Mouse (Mus musculus) heart, embryonic 10.5 days (tissue): Measurements from ENCODE around the gene Ddx58. TPM values are rescaled to one million over a fixed set of nuclear protein-coding genes. Genes with fewer than 3 reads are reported as not detected.

Source experiments
- DNase-seq: peaks from one replicate; pipeline ENCODE4 v3.0.0-alpha.2; 2017; ENCODE audit warnings: low spot score
- H3K27ac ChIP-seq: fragments of 300-500 bp; sonication (generic); 2 replicates; pipeline ENCODE4 v1.5.1; 2016; ENCODE audit warnings: mild to moderate bottlenecking
- H3K27me3 ChIP-seq: fragments of 300-500 bp; sonication (generic); 2 replicates; pipeline ENCODE4 v1.6.1; 2016; ENCODE audit warnings: mild to moderate bottlenecking; ENCODE audit not compliant: poor library complexity, insufficient read depth, severe bottlenecking
- H3K36me3 ChIP-seq: fragments of 300-500 bp; sonication (generic); 2 replicates; pipeline ENCODE4 v1.6.1; 2016; ENCODE audit warnings: mild to moderate bottlenecking, moderate library complexity
- H3K4me1 ChIP-seq: fragments of 300-500 bp; sonication (generic); 2 replicates; pipeline ENCODE4 v1.6.1; 2016; ENCODE audit warnings: mild to moderate bottlenecking
- H3K4me3 ChIP-seq: fragments of 300-500 bp; sonication (generic); 2 replicates; pipeline ENCODE4 v1.5.1; 2016; ENCODE audit warnings: mild to moderate bottlenecking, moderate library complexity
- H3K9me3 ChIP-seq: fragments of 300-500 bp; sonication (generic); 2 replicates; pipeline ENCODE4 v1.6.1; 2016; ENCODE audit warnings: mild to moderate bottlenecking, moderate library complexity
- WGBS: fragments of 180-500 bp; shearing (Covaris S2); methylation state at CpG from one replicate; pipeline ENCODE4 v1.1.7; 2016; 5-methylcytosine and 5-hydroxymethylcytosine counted together
- polyA plus RNA-seq: library from polyadenylated mRNA; unstranded; fragments of >200 nt; fragmentation: Nextera tagmentation; extraction: Ambion mirVana; gene quantifications from 2 replicates; pipeline ENCODE4 v1.2.1, GENCODE M21; 2016

Ddx58 gene
- polyA plus RNA-seq, 1 experiment from 2014 or later, result 3.8 TPM

DNA sequence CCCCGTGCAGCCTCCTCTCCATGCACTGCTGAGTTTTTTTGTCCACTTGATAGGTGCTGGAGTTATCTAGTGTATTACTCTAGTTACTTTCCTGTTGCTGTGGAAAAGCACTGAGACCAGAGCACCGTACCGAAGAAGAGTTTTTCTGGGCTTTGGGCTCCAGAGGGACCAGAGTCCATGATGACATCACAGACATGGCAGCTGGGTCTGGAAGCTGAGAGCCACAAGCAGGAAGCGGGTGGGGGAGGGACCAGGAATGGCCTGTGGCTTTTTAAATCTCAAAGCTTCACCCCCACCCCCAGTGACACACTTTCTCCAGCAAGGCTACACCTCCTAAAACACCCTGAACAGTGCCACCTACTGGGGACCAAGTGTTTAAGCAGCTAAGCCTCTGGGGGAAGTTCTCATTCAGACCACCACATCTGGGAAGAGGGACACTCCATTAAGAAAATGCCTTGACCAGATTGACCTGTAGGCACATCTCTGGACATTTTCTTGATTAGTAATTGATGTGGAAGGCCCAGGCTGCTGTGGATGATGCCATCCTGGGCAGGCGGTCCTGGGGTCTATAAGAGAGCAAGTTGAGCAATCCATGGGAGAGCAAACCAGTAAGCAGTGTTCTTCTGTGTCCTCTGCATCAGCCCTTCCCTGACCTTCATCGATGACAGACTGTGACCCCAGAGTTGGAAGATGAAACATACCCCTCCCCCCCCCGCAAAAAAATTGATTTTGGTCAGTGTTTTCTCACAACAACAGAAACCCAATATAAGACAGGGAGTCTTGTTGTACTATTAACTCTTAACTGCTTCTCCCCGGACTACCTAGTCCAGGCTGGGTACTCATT, 78.8 kb downstream of the Ddx58 start:
- Histone ChIP-seq H3K36me3 (peaks cover 22% of the 10 kb centered on the region), H3K9me3 (no peaks in the 10 kb centered on the region), H3K27me3 (no peaks in the 10 kb centered on the region), H3K4me1 (peaks cover 18% of the 10 kb centered on the region), H3K4me3 (no peak overlapping the region), H3K27ac (no peak overlapping the region)
- no peak for DNase-seq
- WGBS, result 92% methylated on average over 8 of the region's 8 CpGs

DNA sequence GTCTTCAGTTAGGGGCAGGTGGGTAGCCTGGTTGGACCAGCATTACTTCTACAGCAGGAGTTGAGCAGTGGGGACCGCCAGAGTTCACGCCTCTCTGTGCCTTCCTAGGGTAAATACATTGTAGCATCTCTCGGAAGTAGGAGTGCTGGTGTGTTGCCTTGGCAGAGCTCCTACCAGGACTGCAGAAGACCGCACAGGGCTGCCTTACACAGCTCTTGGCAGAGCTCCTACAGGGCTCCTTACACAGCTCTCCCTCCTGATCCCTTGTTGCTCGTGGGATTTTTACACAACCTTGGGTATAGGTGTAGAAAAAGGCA, 81.4 kb downstream of the Ddx58 start:
- Histone ChIP-seq H3K36me3 (peaks cover 12% of the 10 kb centered on the region), H3K9me3 (no peaks in the 10 kb centered on the region), H3K4me3 (no peak overlapping the region), H3K4me1 (peaks cover 18% of the 10 kb centered on the region), H3K27ac (no peak overlapping the region), H3K27me3 (no peaks in the 10 kb centered on the region)
- 88% methylated on average over 5 of the region's 5 CpGs for WGBS
- no peak for DNase-seq

DNA sequence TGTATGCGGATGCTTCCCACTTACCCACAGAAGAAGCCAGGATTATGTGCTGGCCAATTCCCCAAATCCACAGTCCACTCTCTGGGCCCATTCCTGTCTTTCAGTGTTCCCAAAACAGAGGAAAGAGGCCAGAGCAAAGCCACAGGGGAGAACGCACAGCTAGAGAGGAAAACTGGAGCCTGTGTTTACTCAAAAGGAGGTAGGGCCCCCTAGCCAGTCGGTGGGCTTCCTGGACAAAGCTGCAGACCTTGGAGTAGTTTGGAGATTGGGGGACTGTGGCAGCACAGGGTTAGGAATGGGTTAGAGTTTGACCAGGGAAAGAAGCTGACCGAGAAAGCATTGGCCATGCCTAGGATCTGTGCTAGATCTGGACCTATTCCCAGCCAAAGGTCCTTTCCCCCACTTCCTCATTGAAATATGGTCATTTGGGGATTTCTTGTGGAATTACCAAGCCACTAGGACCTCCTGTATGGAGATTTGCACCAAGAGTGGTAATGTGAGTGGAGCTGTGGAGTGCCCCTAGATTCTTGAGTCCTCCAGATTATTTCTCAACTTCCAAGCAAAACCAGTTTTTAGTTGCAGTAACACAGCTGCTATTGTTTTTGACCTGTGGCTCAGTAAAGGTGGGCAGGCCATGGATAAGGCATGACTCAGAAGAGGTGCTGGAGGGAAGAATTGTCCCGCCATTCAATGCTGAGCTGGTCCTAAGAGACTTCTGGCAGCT, 82.0 kb downstream of the Ddx58 start:
- Histone ChIP-seq H3K4me3 (no peak overlapping the region), H3K27ac (no peak overlapping the region), H3K9me3 (no peaks in the 10 kb centered on the region), H3K27me3 (no peaks in the 10 kb centered on the region), H3K36me3 (peaks cover 12% of the 10 kb centered on the region), H3K4me1 (peaks cover 18% of the 10 kb centered on the region)
- no peak for DNase-seq
- WGBS, result 74% methylated on average over 5 of the region's 5 CpGs

DNA sequence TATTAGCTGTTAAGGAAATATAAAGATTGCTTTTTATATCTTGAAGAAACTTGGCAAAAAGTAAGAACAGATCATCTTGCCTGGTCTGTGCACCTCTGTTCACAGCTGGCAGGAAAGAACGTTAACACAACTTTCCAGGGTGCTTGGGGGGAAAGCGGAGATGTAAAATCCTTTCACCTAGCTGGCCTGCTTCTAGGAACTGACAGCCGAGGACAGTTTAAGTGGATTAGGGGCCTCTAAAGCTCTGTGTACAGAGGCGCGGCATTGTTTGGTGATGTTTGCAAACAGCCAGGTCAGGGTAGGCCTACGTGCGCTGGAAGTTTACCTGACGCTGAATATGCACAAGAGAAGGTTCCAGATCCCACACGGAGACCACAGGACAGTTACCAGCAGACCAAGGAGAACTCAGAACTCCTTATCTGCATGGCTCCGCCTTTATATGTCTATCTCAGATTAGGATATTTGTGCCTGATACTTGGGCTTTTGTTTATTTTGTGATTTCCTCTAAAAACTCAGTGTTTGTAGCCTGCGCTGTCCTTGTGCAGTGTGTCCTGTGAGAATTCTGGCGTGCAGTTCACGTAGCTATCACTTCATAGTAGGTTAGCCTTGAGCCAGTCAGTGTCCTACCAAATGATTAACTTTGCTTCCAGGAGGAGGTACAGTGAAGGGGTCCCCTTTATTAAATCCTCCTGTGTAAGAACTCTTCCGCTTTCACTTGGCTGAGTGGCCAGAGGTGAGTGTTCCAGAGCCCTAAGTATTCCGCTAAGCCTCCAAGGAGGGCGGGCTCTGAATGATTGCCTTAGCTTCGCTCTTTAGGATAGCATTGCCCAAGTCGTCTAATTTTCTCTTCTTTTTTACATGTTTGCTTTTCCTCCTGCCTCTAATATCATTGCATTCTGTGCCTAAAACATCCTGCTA, 82.8 kb downstream of the Ddx58 start:
- no peaks in the 10 kb centered on the region for H3K27me3 ChIP-seq
- no peak for DNase-seq
- peaks cover 12% of the 10 kb centered on the region for H3K36me3 ChIP-seq
- 69% methylated on average over 18 of the region's 18 CpGs for WGBS
- no peaks in the 10 kb centered on the region for H3K9me3 ChIP-seq
- H3K27ac ChIP-seq, result no peak overlapping the region
- H3K4me3 ChIP-seq, result no peak overlapping the region
- peaks cover 18% of the 10 kb centered on the region for H3K4me1 ChIP-seq

DNA sequence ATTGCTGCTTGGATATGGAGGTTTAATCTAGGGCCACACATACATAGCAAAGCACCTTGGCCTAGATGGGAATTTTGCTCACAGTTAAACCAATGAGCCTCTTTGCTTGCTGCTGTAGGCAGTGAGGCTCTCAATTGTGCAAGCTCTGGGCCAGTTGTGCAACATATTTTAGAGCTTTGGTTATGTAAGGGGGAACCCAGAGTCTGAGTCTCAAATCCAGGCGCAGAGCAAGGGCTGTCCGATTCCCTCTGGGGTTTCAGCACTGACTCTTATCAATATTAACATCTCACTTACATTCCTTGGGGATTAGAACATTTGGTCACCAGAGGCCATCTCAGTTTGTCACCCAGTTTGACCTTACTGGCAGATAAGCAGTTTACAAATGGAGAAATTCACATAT, 83.5 kb downstream of the Ddx58 start:
- Histone ChIP-seq H3K36me3 (peaks cover 9% of the 10 kb centered on the region), H3K4me3 (no peak overlapping the region), H3K9me3 (no peaks in the 10 kb centered on the region), H3K4me1 (peaks cover 18% of the 10 kb centered on the region), H3K27me3 (no peaks in the 10 kb centered on the region), H3K27ac (no peak overlapping the region)
- WGBS, result 50% methylated on average over 2 of the region's 2 CpGs
- no peak for DNase-seq

DNA sequence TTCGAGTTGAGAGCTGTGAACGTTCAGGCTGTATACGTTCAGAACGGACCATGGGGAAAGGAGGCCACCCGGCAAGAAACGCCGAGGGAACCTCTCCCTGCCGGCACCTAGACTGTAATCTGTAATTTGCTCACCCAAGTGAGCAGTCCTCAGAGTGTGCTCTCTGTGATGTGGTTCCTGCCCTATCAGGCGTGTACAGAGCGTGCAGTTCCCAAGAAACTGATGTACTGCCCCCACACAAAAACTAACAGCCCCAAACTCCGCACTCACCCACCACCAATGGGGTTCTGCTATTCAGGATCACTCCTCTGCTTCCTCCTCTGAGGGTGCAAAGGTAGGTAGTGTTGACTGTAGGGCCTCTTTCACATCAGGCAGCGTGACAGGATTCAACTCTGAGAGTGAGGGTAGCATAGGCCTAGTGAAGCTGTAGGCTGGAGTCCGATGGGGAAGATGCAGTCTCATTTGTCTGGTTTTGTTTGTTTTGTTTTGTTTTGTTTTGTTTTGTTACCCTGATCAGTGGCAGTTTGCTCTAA, 84.1 kb downstream of the Ddx58 start:
- no peak overlapping the region for H3K27ac ChIP-seq
- no peak for DNase-seq
- H3K27me3 ChIP-seq, result no peaks in the 10 kb centered on the region
- WGBS, result 88% methylated on average over 13 of the region's 13 CpGs
- H3K9me3 ChIP-seq, result no peaks in the 10 kb centered on the region
- H3K4me3 ChIP-seq, result no peak overlapping the region
- peaks cover 18% of the 10 kb centered on the region for H3K4me1 ChIP-seq
- peaks cover 3% of the 10 kb centered on the region; the same call in 1 of the 2 replicates for H3K36me3 ChIP-seq

DNA sequence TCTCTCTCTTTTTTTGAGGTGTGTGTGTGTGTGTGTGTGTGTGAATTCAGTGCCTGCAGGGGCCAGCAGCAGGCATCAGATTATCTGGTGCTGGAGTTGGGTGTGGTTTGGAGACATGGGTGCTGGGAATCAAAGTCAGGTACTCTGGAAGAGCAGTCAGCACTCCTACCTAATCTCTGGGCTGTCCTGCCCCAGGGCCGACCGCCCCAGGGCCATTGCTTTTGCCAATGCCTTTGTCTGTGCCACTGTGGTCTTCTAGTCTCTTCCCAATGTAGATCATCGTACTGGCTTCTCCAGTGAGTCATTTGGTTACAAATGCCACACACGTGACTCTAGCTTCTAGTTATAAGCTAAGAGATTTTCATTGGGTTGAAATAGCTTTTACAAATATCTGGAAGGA, 84.9 kb downstream of the Ddx58 start:
- Histone ChIP-seq H3K27me3 (no peaks in the 10 kb centered on the region), H3K27ac (no peak overlapping the region), H3K4me3 (no peak overlapping the region), H3K36me3 (no peaks in the 10 kb centered on the region), H3K9me3 (no peaks in the 10 kb centered on the region), H3K4me1 (peaks cover 18% of the 10 kb centered on the region)
- WGBS, result 84% methylated on average over 4 of the region's 4 CpGs
- DNase-seq, result no peak

Other genes starting within 250 kb of the Ddx58 start
- gene Aco1, start 96.7 kb downstream of the Ddx58 start, polyA plus RNA-seq, result 34.6 and 39.5 TPM in 2 replicates
- gene Smim27, start 29.8 kb upstream of the Ddx58 start, polyA plus RNA-seq, result 16.3 and 23.2 TPM in 2 replicates
- 34.9 and 40.9 TPM in 2 replicates for gene Topors, start 30.0 kb upstream of the Ddx58 start, polyA plus RNA-seq
- gene Ndufb6, start 39.6 kb upstream of the Ddx58 start, polyA plus RNA-seq, result 439 and 487 TPM in 2 replicates
- 0.18 and 0.23 TPM in 2 replicates for gene Tmem215, start 232.4 kb upstream of the Ddx58 start, polyA plus RNA-seq